Mouse (Mus musculus) frontal cortex, adult (tissue): Measurements from ENCODE around the gene Ccdc14.
"Not testable (repeated sequence)": the region's sequence is repeated elsewhere in the genome, so short reads cannot be mapped to it uniquely, and the experiment has no call there.

Experiments used
- ATAC-seq: cut with Nextera tagmentation; 2 replicates; pipeline ENCODE4 v1.9.2; 2017; ENCODE audit warnings: mild to moderate bottlenecking, moderate library complexity, mixed read lengths; ENCODE audit not compliant: low TSS enrichment

Ccdc14 gene

DNA sequence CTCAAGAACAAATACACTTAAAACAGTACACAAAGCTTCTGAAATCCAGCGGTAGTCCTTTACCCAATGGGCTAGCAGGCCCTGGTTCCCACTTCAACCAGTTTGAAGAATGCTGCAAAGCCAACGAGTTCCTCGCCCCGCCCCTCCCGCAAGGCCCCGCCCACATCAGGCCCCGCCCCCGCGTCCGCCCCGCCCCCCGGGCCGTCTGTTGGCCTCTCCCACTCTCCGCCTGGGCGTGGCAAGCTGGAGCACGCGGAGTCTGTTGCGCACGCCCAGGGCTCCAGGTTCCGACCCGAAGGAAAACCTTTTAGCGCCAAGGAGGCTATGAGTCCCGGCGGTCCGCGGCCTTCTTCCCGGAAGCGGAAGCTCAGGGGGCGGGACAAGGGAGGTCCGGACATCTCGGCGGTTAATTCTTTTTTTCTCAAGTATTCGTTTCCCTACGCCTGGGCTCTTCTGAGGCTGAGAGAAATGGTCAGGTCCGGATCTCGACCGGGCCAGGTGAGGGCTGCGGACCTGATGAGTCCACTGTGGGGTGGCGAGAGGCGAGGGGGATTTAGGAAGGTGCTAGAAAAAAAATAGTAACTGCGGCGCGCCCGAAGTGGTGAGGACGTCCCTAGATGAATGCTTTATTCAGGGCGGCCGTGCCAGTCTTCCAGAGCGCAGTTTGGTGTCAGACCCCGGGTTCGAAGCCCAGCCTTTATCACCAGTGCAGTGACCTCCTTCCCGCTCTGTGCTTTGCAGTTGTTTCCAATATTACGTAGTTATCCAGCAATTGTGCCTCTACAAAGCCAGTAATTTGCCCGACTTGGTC lies at the start of gene Ccdc14:
TSS of gene Ccdc14 (plus strand) at position 283 of the 811 bp plus-strand sequence.
- peak; percentile 87 for ATAC-seq

DNA sequence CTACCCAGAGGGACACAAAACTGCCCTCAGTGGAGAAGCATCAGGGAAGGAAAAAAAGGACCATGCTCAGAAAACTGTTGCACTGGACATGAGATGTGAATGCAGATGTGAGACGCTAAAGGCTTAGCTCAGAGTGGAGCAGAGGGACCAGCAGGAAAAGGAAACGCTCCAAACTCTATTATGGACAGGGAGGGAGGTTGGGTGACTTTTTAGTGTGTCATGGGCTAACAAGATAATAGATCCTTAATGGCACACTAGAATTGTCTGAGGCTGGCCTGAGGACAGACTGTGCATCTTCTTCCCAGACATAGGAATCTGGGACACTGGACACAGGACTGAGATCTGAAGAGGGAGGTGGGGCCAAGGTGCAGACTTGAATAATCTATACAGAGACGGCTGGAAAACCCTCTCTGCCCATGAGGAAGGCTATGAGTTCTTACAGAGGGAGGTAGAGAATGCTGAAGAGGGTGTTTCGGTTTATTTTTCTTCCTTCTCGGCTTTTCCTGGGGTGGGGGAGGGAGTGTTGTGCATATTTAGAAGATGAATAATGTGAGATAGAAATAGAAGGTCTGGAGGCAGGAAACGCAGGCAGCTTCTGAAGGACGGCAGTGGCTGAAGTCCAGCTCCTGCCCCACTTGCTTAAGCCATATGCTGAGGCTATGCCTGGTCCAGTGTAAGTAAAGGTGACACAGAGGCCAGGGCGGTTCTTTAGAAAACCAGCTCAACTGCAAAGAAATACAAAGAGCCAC lies 46.7 kb upstream of the Ccdc14 start:
- peak; percentile 87 for ATAC-seq

- ATAC-seq = no peak
These were observed 40.8 kb upstream of the Ccdc14 start, which contains the start of gene Ropn1 for GRCm38 (mm10) chr16:34649621-34650020. TSS of gene Ropn1 (plus strand) at chr16:34649921.

DNA sequence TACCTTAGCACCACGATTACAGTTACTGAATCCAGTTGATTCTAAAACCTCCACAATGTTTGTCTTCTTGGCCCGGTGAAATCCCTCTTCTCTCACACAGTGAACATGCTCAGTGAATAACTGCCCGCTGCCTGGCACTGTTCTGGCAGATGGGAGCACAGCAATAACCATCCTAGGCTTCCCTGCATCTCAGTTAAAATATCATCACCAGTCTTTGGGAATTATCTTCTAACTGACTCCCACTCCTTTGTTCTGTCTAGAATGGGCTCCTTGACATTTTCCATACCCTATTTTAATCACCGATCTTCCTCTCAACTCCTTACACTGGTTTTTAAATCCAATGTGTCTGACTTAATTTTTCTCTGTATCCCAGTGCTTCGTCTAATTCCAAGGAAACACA lies 37.4 kb upstream of the Ccdc14 start:
- peak; percentile 83 for ATAC-seq

- ATAC-seq = peak; percentile 13; the same call in 1 of the 2 replicates
These were observed 32.9 kb upstream of the Ccdc14 start for GRCm38 (mm10) chr16:34657566-34657965.

DNA sequence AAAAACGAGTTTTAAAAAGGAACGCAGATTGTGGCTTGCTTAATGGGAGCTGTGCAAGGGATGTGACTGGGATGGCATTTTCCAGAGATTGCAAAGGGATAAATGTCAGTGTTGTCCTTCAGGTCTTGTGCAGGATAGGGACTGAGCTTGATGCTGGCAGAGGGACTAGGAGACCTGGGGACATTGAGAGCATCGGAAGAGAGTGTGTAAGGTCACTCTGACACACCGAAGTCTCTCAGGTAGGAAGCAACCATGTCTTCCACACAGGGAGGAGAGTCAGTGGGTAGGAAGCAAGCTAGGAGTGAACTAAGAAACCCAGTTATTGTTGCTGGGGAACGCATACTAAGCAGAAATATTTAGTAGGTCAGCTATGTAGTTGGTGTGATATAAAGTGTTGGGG lies 32.4 kb upstream of the Ccdc14 start:
- ATAC-seq = peak; percentile 34; the same call in 1 of the 2 replicates

DNA sequence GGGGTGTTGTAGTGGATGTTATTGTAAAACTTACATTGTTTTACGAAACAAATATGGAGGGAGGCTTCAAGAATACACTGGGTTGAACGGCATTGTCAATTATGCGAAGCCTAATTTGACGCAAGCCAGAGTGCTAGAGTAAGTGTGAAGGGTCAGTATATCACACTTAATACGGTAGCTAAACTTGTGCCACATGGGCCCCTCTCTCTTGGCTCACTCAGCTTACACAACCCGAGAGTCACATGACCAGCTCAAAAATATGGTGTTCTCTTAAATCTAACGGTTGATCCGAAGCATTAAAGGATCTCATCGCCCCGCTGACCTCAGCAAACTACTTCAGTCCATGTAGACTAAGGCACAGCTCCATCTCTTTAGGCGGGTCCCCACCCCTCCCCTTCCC lies 32.0 kb upstream of the Ccdc14 start:
- no peak for ATAC-seq

DNA sequence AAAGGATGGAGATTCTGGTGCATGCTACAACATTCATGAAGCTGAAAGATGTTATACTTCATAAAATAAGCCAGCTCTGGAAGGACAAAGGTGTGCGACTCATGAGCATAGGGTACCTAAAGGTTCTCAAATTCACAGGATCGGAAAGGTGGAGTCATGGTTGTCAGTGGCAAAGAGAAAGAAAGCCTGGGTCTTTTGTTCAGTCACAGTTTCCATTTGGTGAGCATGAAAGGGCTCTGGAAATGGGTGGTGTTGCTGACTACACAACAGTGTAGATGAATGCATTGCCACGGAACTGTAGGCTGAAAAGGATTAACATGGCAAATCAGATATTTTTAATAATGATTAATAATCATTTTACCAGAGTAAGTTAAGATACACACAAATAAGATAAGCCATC lies 25.9 kb upstream of the Ccdc14 start:
- no peak for ATAC-seq

DNA sequence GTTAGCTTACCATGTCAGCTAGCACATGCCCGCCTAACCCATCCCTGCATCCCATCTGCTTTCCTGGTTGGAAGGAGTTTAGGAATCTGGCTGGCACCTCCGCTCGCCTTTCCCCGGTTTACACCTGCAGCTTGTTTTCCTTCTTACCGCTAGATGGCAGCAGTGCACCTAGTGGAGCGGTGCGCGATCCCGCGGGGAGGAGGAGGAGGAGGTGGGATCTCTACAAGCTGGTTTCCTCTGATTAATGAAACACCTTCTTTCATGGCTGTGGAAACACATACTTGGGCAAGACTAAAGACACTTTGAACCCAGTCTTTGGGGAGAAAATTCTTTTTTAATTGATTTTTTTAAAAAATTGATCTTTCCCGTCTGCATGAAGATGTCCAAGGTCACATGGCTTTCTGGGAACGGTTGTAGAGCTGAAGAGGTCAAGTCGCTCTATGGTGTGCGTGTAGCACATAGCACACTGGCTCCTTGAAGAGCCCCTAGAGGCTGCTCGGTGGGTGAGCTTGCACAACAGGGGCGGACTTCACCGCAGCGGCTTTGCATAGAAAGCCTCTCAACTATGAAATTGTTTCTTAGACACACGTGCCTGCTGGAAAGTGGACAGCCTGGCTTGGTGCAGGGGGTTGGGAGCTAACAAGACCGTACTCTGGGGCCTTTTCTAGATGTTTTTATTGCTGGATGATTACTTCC lies 23.2 kb upstream of the Ccdc14 start:
- peak; percentile 81 for ATAC-seq

GRCm38 (mm10) chr16:34668341-34668740 lies 22.1 kb upstream of the Ccdc14 start:
- no peak for ATAC-seq

DNA sequence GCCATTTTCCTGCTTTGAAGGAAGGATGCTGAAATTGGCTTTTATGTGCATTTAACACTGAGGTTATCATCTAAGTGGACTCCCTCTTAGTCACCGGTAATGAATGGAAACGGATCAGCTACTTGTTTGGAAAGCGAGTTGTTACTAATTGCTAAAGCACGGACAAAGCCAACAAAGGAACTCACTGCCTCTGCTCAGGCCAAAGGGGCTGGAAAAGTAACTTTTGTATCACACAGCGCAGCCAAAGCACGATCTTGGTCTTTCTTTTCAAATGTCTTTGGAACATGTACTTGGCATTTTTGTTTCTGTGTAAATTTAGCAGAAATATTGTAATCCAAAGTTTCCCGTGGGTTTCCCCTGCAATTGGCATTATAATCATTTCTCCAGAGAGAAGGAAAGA lies 18.4 kb upstream of the Ccdc14 start:
- no peak for ATAC-seq

GRCm38 (mm10) chr16:34672822-34673221 lies 17.6 kb upstream of the Ccdc14 start:
- ATAC-seq = no peak

- no peak for ATAC-seq
These were observed 16.1 kb upstream of the Ccdc14 start for GRCm38 (mm10) chr16:34674365-34674764.

DNA sequence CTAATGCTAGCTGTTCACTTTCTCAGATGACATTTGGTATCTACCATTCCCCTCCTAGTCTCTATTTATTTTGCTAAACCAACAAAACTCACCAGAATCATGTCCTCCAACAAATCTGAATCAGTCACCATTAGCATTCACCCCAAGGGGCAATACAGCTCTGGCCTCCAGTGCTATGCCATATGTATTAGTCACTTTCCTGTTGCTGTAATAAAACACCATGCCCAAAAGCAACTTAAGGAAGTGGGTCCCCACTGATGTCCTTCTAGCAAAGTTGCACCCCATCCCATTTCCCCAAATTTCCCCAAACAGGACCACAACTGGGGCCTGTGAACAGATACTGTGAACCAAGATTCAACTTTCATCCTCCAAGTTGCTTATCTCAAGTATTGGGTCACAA lies 8.6 kb upstream of the Ccdc14 start:
- no peak for ATAC-seq

DNA sequence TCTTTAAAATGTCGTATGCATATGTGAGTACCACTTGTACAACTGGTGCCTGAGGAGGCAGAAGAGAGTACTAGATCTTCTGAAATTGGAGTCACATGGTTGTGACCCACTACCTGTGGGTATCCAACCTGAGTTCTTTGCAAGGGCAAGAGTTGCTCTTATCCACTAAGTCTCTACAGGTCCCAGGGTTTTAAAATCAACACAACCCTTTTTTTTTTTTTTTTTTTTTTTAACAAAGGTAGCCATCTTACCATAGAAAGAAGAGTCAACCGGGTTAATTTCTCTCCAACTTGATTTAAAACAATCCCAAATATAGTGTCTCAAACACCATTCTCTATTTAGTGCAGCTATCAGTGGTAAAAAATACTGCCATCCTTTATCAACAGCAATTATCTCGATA lies 537 bp upstream of the Ccdc14 start:
- no peak for ATAC-seq

GRCm38 (mm10) chr16:34691156-34691555 lies 740 bp downstream of the Ccdc14 start:
- ATAC-seq = peak; percentile 17; the same call in 1 of the 2 replicates

DNA sequence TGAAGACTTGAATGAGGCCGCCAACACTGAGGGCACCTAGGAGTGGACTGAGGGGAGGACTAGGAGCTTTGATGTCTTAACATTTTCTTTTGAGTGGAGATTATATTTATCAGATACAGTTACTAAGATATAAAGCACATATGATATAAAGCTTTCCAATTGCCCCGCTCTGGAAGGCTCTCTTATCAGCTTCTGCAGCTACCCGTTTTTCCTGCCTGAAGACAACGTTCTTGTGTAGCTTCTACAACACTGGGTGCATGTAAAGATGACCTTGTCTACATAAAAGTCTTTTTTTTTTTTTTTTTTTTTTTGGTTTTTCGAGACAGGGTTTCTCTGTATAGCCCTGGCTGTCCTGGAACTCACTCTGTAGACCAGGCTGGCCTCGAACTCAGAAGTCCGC lies 4.1 kb downstream of the Ccdc14 start:
- ATAC-seq = no peak

GRCm38 (mm10) chr16:34698721-34699120 lies 8.3 kb downstream of the Ccdc14 start:
- ATAC-seq = not testable (repeated sequence)

GRCm38 (mm10) chr16:34700165-34700827 lies 9.9 kb downstream of the Ccdc14 start:
- peak; percentile 95 for ATAC-seq

DNA sequence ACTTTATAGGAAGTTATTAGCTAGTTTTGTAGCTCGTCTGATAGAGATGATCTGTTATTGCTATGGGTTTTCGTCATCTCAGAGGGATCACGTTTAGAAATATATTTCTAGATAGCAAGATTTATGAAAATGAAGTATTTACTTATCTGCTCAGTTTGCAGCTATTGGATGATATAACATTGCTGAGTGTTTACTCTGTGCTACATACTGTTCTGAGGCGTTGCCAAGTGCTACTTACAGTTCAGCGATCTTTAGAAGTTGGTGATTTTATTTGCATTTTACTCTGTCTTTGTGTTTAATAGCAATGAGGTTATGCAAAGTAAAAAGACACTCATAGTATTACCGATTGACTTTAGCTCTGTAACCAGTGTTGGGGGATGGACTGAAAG lies 10.4 kb downstream of the Ccdc14 start:
- no peak for ATAC-seq

- no peak for ATAC-seq
These were observed 15.6 kb downstream of the Ccdc14 start for GRCm38 (mm10) chr16:34706019-34706418.

- ATAC-seq = no peak
These were observed 16.1 kb downstream of the Ccdc14 start for GRCm38 (mm10) chr16:34706487-34706946.
